ENCODE assay signal across 40 mouse cellular contexts in genomic region chr12:75367371-75367770, GRCm38 (mm10). TPM values are rescaled to one million over a fixed set of nuclear protein-coding genes. Genes with fewer than 3 reads are reported as not detected.
"Had no signal": no experiment of that assay in that cellular context is flagged by ENCODE, and none has a peak within 500 bp of the region (broad histone marks: within the 10 kb centered on the region; RNA-seq: fewer than 3 reads in every experiment).

No protein-coding gene starts in this region.

- H3K27me3 ChIP-seq: heart, embryonic 13.5 days; heart, embryonic 15.5 days; hindbrain, embryonic 13.5 days; hindbrain, embryonic 15.5 days; limb, embryonic 12.5 days; liver, embryonic 13.5 days; liver, embryonic 15.5 days had no signal

- H3K27ac ChIP-seq: heart, embryonic 13.5 days; heart, embryonic 15.5 days; hindbrain, embryonic 13.5 days; hindbrain, embryonic 15.5 days; hindbrain, postnatal 0 days; left cerebral cortex, adult 2 months; limb, embryonic 10.5 days; limb, embryonic 12.5 days; liver, embryonic 13.5 days; liver, embryonic 15.5 days had no signal

- H3K4me3 ChIP-seq: heart, embryonic 13.5 days; heart, embryonic 15.5 days; hindbrain, embryonic 13.5 days; hindbrain, embryonic 15.5 days; left cerebral cortex, adult 2 months; limb, embryonic 10.5 days; limb, embryonic 12.5 days; liver, embryonic 13.5 days; liver, embryonic 15.5 days had no signal

- H3K36me3 ChIP-seq: heart, embryonic 15.5 days; hindbrain, embryonic 13.5 days; hindbrain, embryonic 15.5 days; limb, embryonic 10.5 days; limb, embryonic 12.5 days; liver, embryonic 13.5 days; liver, embryonic 15.5 days had no signal

- DNase-seq: forebrain, postnatal 0 days; gastrocnemius, postnatal 10 days; gastrocnemius, postnatal 25 days; heart, adult 18-20 months; heart, postnatal 14 days; heart, postnatal 36 days; kidney, adult 11 months; kidney, adult 2 months; kidney, adult 9 months; kidney, postnatal 10 days; kidney, postnatal 36 days; layer of hippocampus, adult 9-11 months; liver; liver, embryonic 13.5 days had no signal

- H3K9ac ChIP-seq: forebrain, postnatal 0 days; heart, embryonic 13.5 days; heart, embryonic 15.5 days; hindbrain, embryonic 13.5 days; hindbrain, embryonic 15.5 days; limb, embryonic 12.5 days; liver, embryonic 13.5 days; liver, embryonic 15.5 days had no signal

- H3K4me1 ChIP-seq: hindbrain, embryonic 13.5 days; hindbrain, embryonic 15.5 days; limb, embryonic 10.5 days; liver, embryonic 13.5 days; liver, embryonic 15.5 days had no signal

RNA-seq across cellular contexts. Expression of gene Gphb5, which starts 49.2 kb away (rescaled TPM):
- total RNA-seq: forebrain, postnatal 0 days; gastrocnemius, adult 18-20 months; gastrocnemius, postnatal 10 days; gastrocnemius, postnatal 25 days; heart, adult 18-20 months; heart, postnatal 14 days; heart, postnatal 36 days; hematopoietic stem cell, adult 5-6 weeks; hindbrain, postnatal 0 days; layer of hippocampus, adult 18-20 months; layer of hippocampus, adult 8-10 months; layer of hippocampus, postnatal 25 days; left cerebral cortex, adult 2 months; left cerebral cortex, postnatal 14 days; left cerebral cortex, postnatal 36 days had no signal
- polyA plus RNA-seq: forebrain, postnatal 0 days; gonadal fat pad, adult 2 months; heart, embryonic 11.5 days; heart, embryonic 13.5 days; heart, embryonic 15.5 days; heart, postnatal 0 days; hindbrain, embryonic 11.5 days; hindbrain, embryonic 13.5 days; hindbrain, embryonic 15.5 days; hindbrain, postnatal 0 days; intestine, embryonic 14.5 days; intestine, embryonic 16.5 days; kidney, adult 2 months; kidney, embryonic 16.5 days; large intestine, adult 2 months; limb, embryonic 10.5 days; limb, embryonic 12.5 days; limb, embryonic 14.5 days; liver, embryonic 11.5 days; liver, embryonic 13.5 days; liver, embryonic 15.5 days had no signal
